Mouse (Mus musculus) embryo, embryonic 10 days (tissue): Measurements from ENCODE around the gene Lage3.
A peak's percentile ranks its signal among the peaks of the same experiment; 100 is the strongest.
"Not testable (repeated sequence)": the region's sequence is repeated elsewhere in the genome, so short reads cannot be mapped to it uniquely, and the experiment has no call there.

Experiments used
- DNase-seq: peaks from one replicate; pipeline ENCODE4 v3.0.0-alpha.2; 2015; ENCODE audit warnings: low spot score

Gene Lage3

GRCm38 (mm10) chrX:74353467-74353770 is at the start of gene Lage3:
Gene Lage3 (minus strand): TSS chrX:74353618.
- peak; percentile 84 for DNase-seq

DNA sequence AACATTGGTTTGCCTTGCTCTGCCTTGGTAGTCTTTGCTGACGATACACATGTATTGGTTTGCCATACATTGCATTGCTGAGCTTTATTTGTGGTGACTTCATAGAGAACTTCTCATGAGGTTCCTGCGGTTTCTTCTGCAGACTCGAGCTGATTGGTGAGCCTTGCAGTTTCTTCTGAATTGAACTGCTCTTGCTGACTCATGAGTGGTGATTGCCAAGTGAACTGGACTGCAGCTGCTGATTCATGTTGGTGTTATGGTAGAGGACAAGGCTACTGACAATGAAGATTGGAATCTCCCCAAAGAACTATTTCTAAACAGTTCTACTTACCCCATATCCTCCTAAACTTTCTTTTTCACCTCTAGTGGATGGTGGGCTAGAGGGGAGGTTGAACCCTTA is 46.7 kb upstream of the Lage3 start:
- no peak for DNase-seq

DNA sequence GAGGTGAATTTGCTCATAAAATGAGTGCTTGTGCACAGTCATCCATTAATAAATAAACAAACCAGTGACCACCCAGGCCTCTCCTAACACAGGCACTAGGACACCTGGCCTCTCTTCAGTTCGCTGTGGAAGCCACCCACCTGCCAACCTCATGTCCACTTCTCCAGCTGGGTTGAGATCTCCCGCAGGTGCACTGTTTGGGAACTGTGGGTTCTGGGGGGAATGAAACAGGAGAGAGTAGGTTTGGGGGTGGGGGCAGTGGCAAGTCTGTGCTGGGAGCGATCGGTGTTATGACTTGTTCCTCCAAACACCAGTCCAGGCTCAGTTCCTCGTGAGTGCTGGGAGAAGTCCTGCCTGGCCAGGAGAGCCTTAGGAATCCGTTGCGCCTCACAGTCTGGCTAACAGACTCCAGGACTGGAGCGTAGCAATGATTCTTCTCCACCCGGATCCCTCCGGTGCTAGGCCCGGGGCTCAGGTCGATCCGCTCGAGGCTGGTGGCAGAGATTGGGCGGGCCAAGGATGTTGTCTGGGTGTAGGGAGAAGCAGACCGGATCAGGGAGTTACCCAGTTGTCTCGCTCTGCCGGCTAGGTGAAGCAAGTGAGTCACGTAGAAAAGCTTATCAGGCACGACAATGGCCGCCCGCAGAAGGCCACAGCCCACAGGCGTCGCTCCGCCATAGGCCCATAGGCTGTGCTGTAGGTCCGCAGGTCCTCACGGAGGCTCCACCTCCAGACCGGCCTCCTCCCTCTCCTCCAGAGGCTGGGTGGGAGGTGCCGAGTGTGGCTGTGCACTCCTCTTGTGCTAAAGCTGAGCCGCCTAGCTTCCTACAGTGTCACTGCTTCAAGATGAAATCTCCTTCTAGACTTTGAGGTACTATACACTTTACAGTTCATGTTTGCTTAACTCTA is 39.4 kb upstream of the Lage3 start, which contains the start of the genes Fam3a and Ikbkg:
TSS of gene Fam3a (minus strand) at position 738 of the 909 bp plus-strand sequence.
TSS of gene Ikbkg (plus strand) at position 756 of the 909 bp plus-strand sequence.
- peak; percentile 90 for DNase-seq

DNA sequence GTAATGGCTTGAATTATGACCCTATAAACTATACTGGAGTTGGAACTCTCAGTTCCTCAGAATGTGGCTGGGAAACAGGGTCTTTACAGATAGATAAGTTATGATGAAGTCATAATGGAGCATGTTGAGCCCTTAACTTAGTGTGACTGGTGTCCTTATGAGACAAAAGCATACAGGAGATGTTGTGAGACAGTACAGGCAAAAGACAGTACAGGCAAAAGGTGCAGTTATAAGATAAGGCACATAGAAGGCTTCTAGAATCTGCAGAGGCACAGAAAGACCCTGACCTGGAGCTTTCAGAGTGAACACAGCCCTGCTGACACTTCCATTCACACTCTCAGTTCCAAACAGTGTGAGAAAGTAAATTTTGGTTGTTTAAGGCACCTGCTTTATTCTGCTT is 34.7 kb upstream of the Lage3 start:
- DNase-seq = no peak

DNA sequence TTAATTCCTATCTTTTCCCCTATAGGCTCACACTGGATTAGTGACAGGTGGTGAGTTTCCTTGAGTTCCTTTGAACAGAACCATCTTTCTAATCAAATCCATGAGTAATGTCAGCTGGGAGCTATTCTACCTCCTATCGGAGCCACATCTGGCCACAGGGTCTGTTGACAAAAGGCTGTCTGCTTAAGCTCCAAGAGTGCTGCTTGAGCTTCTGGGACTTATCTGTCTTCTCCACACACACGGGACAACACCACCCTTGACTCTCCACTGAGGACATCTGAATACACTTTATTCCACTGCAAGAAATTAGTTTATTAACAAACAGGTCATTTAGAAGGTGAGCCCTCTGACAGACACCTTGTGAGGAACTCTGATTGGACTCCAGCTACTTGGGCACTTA is 31.0 kb upstream of the Lage3 start:
- DNase-seq = no peak

GRCm38 (mm10) chrX:74372888-74373549 is 19.6 kb upstream of the Lage3 start, which contains the start of the genes Ubl4a and Slc10a3:
Gene Ubl4a (minus strand): TSS chrX:74373218.
Gene Slc10a3 (minus strand): TSS chrX:74373349.
- DNase-seq = peak; percentile 92

- peak; percentile 74 for DNase-seq
Measured at GRCm38 (mm10) chrX:74368209-74368909, 14.9 kb upstream of the Lage3 start.

DNA sequence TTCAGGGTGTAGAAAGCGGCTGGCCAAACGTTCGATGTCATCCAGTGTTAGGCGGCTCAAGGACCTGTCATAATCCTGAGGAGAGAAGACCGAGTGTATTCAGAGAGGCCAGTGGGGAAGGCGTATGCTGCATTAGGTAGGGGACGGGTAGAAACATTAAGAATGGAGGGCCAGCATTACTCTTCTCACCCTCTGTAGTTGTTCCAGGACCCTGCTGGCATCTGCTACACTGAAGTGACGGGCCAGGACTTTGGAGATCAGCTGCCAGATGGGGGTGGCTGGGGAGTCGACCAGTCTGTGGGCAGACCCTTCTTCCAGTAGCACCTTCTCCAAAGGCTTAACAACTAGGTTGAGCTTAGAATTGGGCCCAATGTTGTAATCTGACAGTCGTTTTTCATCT is 14.1 kb upstream of the Lage3 start:
- DNase-seq = no peak

DNA sequence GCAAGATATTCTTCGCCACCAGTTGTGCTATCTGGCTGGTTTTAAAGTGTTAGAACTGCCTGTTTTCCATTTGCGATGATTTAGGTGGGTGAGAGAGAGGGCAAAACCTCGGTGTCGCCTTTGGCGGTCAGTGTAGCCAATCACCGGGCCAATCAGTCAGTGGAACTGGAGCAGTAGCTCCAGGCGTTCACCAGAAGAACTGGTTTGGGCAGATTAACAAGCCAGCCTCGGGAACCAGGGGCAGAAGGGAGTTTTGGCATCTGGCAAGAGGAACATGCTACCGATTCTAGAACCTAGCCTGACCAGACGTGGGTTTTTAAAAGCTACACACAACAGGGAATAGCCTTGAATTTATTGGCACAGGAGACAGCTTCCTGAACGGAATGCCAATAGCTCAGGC is 5.8 kb upstream of the Lage3 start:
- DNase-seq = no peak

DNA sequence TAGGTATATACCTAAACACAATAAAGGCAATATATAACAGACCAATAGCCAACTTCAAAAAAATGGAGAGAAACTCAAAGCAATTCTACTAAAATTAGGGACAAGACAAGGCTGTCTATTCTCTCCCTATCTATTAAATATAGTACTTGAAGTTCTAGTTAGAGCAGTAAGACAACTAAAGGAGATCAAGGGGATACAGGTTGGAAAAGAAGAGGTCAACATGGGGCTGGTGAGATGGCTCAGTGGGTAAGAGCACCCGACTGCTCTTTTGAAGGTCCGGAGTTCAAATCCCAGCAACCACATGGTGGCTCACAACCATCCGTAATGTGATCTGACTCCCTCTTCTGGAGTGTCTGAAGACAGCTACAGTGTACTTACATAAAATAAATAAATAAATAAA is 3.7 kb upstream of the Lage3 start:
- DNase-seq = not testable (repeated sequence)

- no peak for DNase-seq
Measured at GRCm38 (mm10) chrX:74352645-74353466, 562 bp downstream of the Lage3 start.

DNA sequence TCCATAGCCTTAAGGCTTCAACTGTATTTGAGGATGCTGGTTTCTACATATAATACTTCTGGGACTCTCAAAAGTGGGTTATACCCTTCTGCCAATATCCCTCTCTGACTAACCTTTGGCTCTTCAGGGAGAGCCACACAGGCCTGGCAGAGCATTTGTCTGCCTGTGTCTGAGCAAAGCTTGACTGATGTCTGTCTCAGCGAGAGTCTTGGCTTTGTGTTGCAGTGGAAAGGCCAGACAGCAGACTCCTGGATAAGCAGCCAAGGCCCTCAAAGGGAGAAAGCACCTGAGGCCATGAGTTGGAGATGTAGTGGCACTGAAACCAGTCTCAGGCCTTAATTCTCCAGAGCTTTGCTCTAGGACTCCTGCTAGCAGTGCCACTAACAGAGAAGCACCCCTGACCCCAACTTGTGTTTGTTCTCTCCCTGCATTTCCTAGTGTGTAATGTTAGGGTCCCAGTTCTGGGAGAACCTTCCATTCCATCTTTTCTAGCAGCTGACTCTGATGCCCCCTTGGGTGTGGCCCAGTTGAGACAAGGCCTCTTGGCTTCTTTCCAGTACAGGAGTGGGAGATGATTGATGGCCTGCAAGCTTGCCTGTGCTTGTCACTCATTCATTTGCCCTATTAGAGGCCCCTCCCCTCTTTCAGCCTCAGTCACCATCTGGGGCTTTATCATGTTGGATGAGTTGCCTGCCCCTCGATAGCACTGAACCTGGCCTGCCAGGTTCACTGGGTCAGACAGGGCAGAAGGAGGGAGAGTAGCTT is 23.1 kb downstream of the Lage3 start:
- no peak for DNase-seq

GRCm38 (mm10) chrX:74329215-74329671 is 24.2 kb downstream of the Lage3 start:
- DNase-seq = no peak

DNA sequence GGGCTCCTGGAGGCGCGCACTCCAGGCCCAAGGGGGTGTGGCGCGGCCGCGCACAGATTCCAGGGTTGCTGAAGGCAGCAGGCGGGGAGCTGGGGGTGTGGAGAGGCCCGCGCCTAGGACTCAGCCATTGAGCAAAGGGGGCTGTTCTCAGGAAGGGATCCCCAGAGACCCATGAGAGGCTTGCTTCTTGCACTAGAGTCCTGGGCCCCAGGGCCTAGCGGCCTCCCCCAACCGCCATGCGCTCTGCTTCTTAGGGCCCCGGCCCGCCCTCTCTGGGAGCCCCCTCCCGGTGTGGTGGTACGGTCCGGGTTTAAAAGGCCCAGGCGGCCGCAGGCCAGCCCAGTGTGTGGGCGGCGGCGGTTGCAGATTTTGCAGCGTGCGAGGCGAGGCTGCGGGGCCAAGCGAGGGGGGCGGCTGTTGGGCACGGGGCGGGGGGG is 24.7 kb downstream of the Lage3 start, which contains the start of gene Plxna3:
TSS of gene Plxna3 (plus strand) at position 342 of the 437 bp plus-strand sequence.
- peak; percentile 65 for DNase-seq

- peak; percentile 95 for DNase-seq
Measured at GRCm38 (mm10) chrX:74312540-74313464, 40.6 kb downstream of the Lage3 start, which contains the start of gene Fam50a. Gene Fam50a (plus strand): TSS chrX:74313033.

GRCm38 (mm10) chrX:74304867-74305700 is 48.3 kb downstream of the Lage3 start, which contains the start of gene Gdi1:
Gene Gdi1 (plus strand): TSS chrX:74304998.
- DNase-seq = peak; percentile 75
